Mouse (Mus musculus) kidney, adult 2 months (tissue): Measurements from ENCODE around the gene Mfap5.

ENCODE experiments used
- CTCF ChIP-seq: fragments of 200-500 bp; conservative IDR thresholded peaks from 2 replicates; pipeline ENCODE4 v1.5.1; 2011; ENCODE audit warnings: low read depth, mild to moderate bottlenecking, control low read depth, low read length, moderate library complexity, mixed read lengths; ENCODE audit not compliant: insufficient read depth, insufficient read length
- POLR2A ChIP-seq: fragments of 200-500 bp; IDR thresholded peaks from one replicate; pipeline ENCODE4 v1.6.1; 2011; ENCODE audit warnings: low read depth, low read length, control low read depth

DNA sequence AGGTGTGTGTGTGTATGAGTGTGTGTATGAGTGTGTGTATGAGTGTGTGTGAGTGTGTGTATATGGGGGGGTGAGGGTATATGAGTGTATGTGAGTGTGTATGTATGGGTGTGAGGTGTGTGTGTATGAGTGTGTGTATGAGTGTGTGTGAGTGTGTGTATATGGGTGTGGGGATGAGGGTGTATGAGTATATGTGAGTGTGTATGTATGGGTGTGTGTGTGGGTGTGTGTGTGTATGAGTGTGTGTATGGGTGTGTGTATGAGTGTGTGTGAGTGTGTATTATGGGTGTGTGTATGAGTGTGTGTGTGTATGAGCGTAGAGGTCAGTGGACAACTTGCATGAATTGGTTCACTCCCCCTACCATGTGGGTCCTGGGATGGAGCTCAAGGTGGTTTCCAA, 39.0 kb downstream of the Mfap5 start:
- TF ChIP-seq POLR2A (no peak), CTCF (no peak)
